Mouse (Mus musculus) heart, postnatal 0 days (tissue): ENCODE results near the gene Glb1l. TPM values are rescaled to one million over a fixed set of nuclear protein-coding genes. Genes with fewer than 3 reads are reported as not detected.

ENCODE experiments used
- ATAC-seq: fragments of 200-750 bp; cut with Nextera tagmentation; 2 replicates; pipeline ENCODE4 v1.8.0; 2017; ENCODE audit warnings: low read depth, moderate number of reproducible peaks, moderate library complexity; ENCODE audit not compliant: insufficient read depth
- DNase-seq: peaks from one replicate; pipeline ENCODE4 v3.0.0-alpha.2; 2016; ENCODE audit warnings: low spot score
- H3K27ac ChIP-seq: fragments of 300-500 bp; sonication (generic); 2 replicates; pipeline ENCODE4 v1.5.1; 2014; ENCODE audit warnings: low read depth, mild to moderate bottlenecking
- H3K27me3 ChIP-seq: fragments of 300-500 bp; sonication (generic); 2 replicates; pipeline ENCODE4 v1.6.1; 2014; ENCODE audit warnings: low read length, mixed read lengths; ENCODE audit not compliant: control insufficient read depth, insufficient read depth
- H3K36me3 ChIP-seq: fragments of 300-500 bp; sonication (generic); replicated peaks from 2 replicates; pipeline ENCODE4 v1.6.1; 2014; ENCODE audit warnings: low read length, mixed read lengths; ENCODE audit not compliant: control insufficient read depth, insufficient read depth
- H3K4me1 ChIP-seq: fragments of 300-500 bp; sonication (generic); 2 replicates; pipeline ENCODE4 v1.6.1; 2014; ENCODE audit warnings: antibody characterized with exemption; ENCODE audit not compliant: control insufficient read depth, insufficient read depth
- H3K4me2 ChIP-seq: fragments of 300-500 bp; sonication (generic); 2 replicates; pipeline ENCODE4 v1.6.1; 2014; ENCODE audit warnings: low read depth, mild to moderate bottlenecking, low read length, moderate library complexity
- H3K4me3 ChIP-seq: fragments of 300-500 bp; sonication (generic); 2 replicates; pipeline ENCODE4 v1.5.1; 2014; ENCODE audit warnings: low read depth, low read length
- H3K9ac ChIP-seq: fragments of 300-500 bp; sonication (generic); replicated peaks from 2 replicates; pipeline ENCODE4 v1.6.1; 2014; ENCODE audit warnings: low read depth, low read length, mixed read lengths
- H3K9me3 ChIP-seq: fragments of 300-500 bp; sonication (generic); replicated peaks from 2 replicates; pipeline ENCODE4 v1.6.1; 2016; ENCODE audit warnings: low read length; ENCODE audit not compliant: control insufficient read depth
- CTCF ChIP-seq: IDR thresholded peaks from 2 replicates; pipeline ENCODE4 v1.5.1; 2016; ENCODE audit warnings: antibody characterized with exemption, control low read depth, low read depth
- EP300 ChIP-seq: IDR thresholded peaks from 2 replicates; pipeline ENCODE4 v1.6.1; 2016; ENCODE audit warnings: antibody characterized with exemption, low read depth
- WGBS: fragments of 180-500 bp; shearing (Covaris S2); extraction: QIAGEN DNeasy Blood & Tissue Kit; methylation state at CpG from one replicate; pipeline ENCODE4 v1.1.7; 2014; 5-methylcytosine and 5-hydroxymethylcytosine counted together
- polyA plus RNA-seq: library from polyadenylated mRNA; unstranded; fragments of >200 nt; fragmentation: Nextera tagmentation; extraction: Ambion mirVana; gene quantifications from 2 replicates; pipeline ENCODE4 v1.2.1, GENCODE M21; 2015
- total RNA-seq: library from RNA; depleted of rRNA; stranded (reverse); fragments of >200 nt; gene quantifications from 2 replicates; pipeline ENCODE4 v1.2.3, GENCODE M21; 2014; ENCODE audit warnings: low replicate concordance

The Glb1l gene
- total and polyA plus RNA-seq, 2 experiments from 2014 or later: 3.6 to 9.8 TPM

GRCm38 (mm10) chr1:75244836-75245235 is 34.2 kb upstream of the Glb1l start:
- H3K27me3 ChIP-seq: no peaks in the 10 kb centered on the region
- no peak overlapping the region for H3K27ac ChIP-seq
- DNase-seq: peak; percentile 83
- TF ChIP-seq CTCF (no peak), EP300 (no peak)
- H3K36me3 ChIP-seq: peaks cover 39% of the 10 kb centered on the region
- H3K4me1 ChIP-seq: peaks cover 22% of the 10 kb centered on the region
- H3K9me3 ChIP-seq: no peaks in the 10 kb centered on the region
- H3K4me2 ChIP-seq: no peak overlapping the region
- 23% methylated on average over 4 of the region's 4 CpGs for WGBS
- no peak overlapping the region for H3K4me3 ChIP-seq
- ATAC-seq: peak; percentile 52
- H3K9ac ChIP-seq: no peak overlapping the region

DNA sequence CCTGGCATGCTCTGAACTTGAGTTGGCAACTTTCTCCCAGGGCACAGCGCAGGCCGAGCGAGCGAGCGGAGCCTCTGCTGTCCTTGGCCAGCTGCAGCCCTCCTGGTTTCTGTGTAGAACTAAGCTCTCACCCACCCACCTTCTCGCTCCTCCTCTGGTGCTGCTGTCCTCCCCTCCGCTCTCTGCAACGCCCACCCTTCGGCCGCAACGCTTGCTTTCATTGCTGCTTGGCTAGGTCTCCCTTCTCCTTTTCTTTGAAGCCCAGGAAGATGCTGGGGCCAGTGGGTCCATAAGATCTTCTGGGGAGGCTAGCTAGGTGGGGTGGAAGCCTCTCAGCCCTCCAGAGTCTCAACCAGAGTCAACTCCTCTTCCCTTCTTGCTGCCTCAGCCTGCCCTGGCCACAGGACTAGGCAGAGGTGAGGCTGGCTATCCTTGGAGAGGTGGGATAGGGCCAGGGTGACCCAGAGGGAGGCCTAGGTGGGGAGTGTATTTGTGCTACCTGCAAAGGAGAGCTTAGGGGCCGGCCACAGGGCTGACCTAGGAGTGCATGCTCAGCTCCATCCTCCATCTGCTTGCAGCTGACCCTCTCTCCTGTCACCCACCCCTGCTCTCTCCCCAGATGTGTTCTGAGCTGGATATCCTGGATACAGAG is 33.7 kb upstream of the Glb1l start:
- Histone ChIP-seq H3K4me2 (no peak overlapping the region), H3K27ac (no peak overlapping the region), H3K36me3 (peaks cover 44% of the 10 kb centered on the region), H3K4me3 (no peak overlapping the region), H3K9ac (no peak overlapping the region), H3K9me3 (no peaks in the 10 kb centered on the region), H3K27me3 (no peaks in the 10 kb centered on the region), H3K4me1 (peaks cover 22% of the 10 kb centered on the region)
- no peak for TF ChIP-seq EP300
- TF ChIP-seq CTCF: no peak
- 92% methylated on average over 12 of the region's 12 CpGs for WGBS
- DNase-seq (no peak), ATAC-seq (no peak)

GRCm38 (mm10) chr1:75243411-75243810 is 32.8 kb upstream of the Glb1l start:
- H3K36me3 ChIP-seq: peaks cover 46% of the 10 kb centered on the region
- H3K27me3 ChIP-seq: no peaks in the 10 kb centered on the region
- H3K27ac ChIP-seq: no peak overlapping the region
- WGBS: 91% methylated on average over 14 of the region's 14 CpGs
- DNase-seq (no peak), ATAC-seq (no peak)
- no peak overlapping the region for H3K4me2 ChIP-seq
- no peak overlapping the region for H3K9ac ChIP-seq
- H3K4me3 ChIP-seq: no peak overlapping the region
- TF ChIP-seq EP300 (no peak), CTCF (no peak)
- H3K9me3 ChIP-seq: no peaks in the 10 kb centered on the region
- peaks cover 20% of the 10 kb centered on the region for H3K4me1 ChIP-seq

GRCm38 (mm10) chr1:75239591-75239990 is 29.0 kb upstream of the Glb1l start:
- no peak for TF ChIP-seq CTCF
- no peak for TF ChIP-seq EP300
- WGBS: 55% methylated on average over 10 of the region's 10 CpGs
- ATAC-seq (0 out of 2 replicates have a peak, but pooled peaks have one; percentile 4), DNase-seq (peak; percentile 37)
- no peak overlapping the region for H3K4me3 ChIP-seq
- no peak overlapping the region for H3K9ac ChIP-seq
- H3K36me3 ChIP-seq: peaks cover 47% of the 10 kb centered on the region
- no peaks in the 10 kb centered on the region; the same call in 1 of the 2 replicates for H3K4me1 ChIP-seq
- H3K27ac ChIP-seq: peak overlapping the region; percentile 13
- H3K27me3 ChIP-seq: no peaks in the 10 kb centered on the region
- no peaks in the 10 kb centered on the region for H3K9me3 ChIP-seq
- H3K4me2 ChIP-seq: no peak overlapping the region

DNA sequence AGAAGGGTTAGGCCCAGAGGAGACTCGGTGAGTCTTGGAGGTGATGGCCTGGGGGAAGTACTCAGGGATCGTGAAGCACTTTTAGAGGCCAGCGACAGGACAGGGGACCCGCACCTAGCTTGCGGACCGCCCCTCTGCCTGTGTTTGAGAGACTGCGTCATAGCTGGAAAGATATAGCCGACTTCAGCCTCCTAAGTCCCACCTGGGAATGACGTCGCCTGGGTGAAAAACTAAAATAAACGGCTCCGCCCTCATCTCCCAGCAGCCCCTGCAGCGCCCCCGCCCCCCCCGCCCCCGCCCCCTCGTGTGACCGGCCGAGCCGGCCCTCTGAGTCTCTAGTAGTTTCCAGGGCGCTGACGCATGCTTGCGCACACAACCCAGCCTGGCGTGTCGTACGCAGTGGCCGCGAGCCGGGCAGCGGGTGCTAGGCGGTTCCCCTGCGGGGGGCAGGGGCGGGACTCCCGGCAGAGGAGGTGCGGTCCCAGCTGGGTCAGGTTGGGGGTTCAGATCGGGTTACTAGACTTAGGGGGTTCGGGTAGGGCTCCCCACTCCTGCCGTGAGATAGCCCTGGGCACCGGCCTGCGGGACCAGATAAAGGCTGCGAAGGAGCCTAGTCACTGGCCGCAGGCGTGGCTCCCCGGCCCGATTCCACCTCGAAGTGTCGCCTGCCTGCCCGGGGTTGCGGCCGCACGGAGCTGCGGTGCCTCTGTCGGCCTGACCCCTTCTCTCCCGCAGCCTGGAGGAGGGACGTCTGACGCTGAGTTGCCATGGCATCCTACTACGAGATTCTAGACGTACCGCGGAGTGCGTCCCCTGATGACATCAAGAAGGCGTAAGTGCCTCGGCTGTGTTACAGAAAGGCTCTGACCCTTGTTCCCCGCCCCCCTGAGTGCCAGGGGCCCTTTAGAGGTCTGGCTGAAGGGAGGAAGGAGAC is 25.8 kb upstream of the Glb1l start, which contains the start of gene Dnajb2:
Dnajb2 (plus strand) TSS at position 290 of the 934 bp plus-strand sequence.
- no peaks in the 10 kb centered on the region for H3K27me3 ChIP-seq
- WGBS: under 1% methylated on average over 63 of the region's 64 CpGs
- H3K4me3 ChIP-seq: peak within 1 kb of the TSS; percentile 72
- H3K9ac ChIP-seq: peak within 1 kb of the TSS; percentile 79
- H3K27ac ChIP-seq: peak within 1 kb of the TSS; percentile 94
- H3K9me3 ChIP-seq: no peaks in the 10 kb centered on the region
- no peak for TF ChIP-seq CTCF
- TF ChIP-seq EP300: no peak
- peak; percentile 88 for DNase-seq
- peak within 1 kb of the TSS; percentile 93 for H3K4me2 ChIP-seq
- peak; percentile 92 for ATAC-seq
- H3K36me3 ChIP-seq: peaks cover 21% of the 10 kb centered on the region
- H3K4me1 ChIP-seq: no peaks in the 10 kb centered on the region; the same call in 1 of the 2 replicates
